Mouse (Mus musculus) kidney, postnatal 0 days (tissue): ENCODE results near the gene Dtl. TPM values are rescaled to one million over a fixed set of nuclear protein-coding genes. Genes with fewer than 3 reads are reported as not detected.

Source experiments
- ATAC-seq: fragments of 200-750 bp; cut with Nextera tagmentation; replicated peaks from 2 replicates; pipeline ENCODE4 v1.8.0; 2017; ENCODE audit warnings: low read depth, moderate number of reproducible peaks, moderate TSS enrichment, moderate library complexity; ENCODE audit not compliant: low FRiP score
- DNase-seq: peaks from one replicate; pipeline ENCODE4 v3.0.0-alpha.2; 2016; ENCODE audit warnings: low spot score
- H3K27ac ChIP-seq: fragments of 300-500 bp; sonication (generic); 2 replicates; pipeline ENCODE4 v1.5.1; 2014; ENCODE audit warnings: mild to moderate bottlenecking
- H3K27me3 ChIP-seq: fragments of 300-500 bp; sonication (generic); 2 replicates; pipeline ENCODE4 v1.6.1; 2014; ENCODE audit warnings: low read length, mixed read lengths; ENCODE audit not compliant: insufficient read depth
- H3K36me3 ChIP-seq: fragments of 300-500 bp; sonication (generic); 2 replicates; pipeline ENCODE4 v1.6.1; 2014; ENCODE audit warnings: low read length, mixed read lengths; ENCODE audit not compliant: insufficient read depth
- H3K4me1 ChIP-seq: fragments of 300-500 bp; sonication (generic); replicated peaks from 2 replicates; pipeline ENCODE4 v1.6.1; 2014; ENCODE audit warnings: antibody characterized with exemption, low read length, mixed read lengths; ENCODE audit not compliant: insufficient read depth
- H3K4me2 ChIP-seq: fragments of 300-500 bp; sonication (generic); 2 replicates; pipeline ENCODE4 v1.6.1; 2014; ENCODE audit warnings: mild to moderate bottlenecking, low read length, moderate library complexity, mixed read lengths
- H3K4me3 ChIP-seq: fragments of 300-500 bp; sonication (generic); replicated peaks from 2 replicates; pipeline ENCODE4 v1.5.1; 2014; ENCODE audit warnings: low read depth, low read length
- H3K9ac ChIP-seq: fragments of 300-500 bp; sonication (generic); 2 replicates; pipeline ENCODE4 v1.6.1; 2014; ENCODE audit warnings: low read depth, low read length
- H3K9me3 ChIP-seq: fragments of 300-500 bp; sonication (generic); replicated peaks from 2 replicates; pipeline ENCODE4 v1.6.1; 2016; ENCODE audit warnings: low read length, inconsistent platforms, mixed read lengths
- CTCF ChIP-seq: IDR thresholded peaks from 2 replicates; pipeline ENCODE4 v1.5.1; 2016; ENCODE audit warnings: antibody characterized with exemption, low read depth, mild to moderate bottlenecking, moderate library complexity
- WGBS: fragments of 180-500 bp; shearing (Covaris S2); extraction: QIAGEN DNeasy Blood & Tissue Kit; methylation state at CpG from one replicate; pipeline ENCODE4 v1.1.7; 2014; 5-methylcytosine and 5-hydroxymethylcytosine counted together
- polyA plus RNA-seq: library from polyadenylated mRNA; unstranded; fragments of >200 nt; fragmentation: Nextera tagmentation; extraction: Ambion mirVana; gene quantifications from 2 replicates; pipeline ENCODE4 v1.2.1, GENCODE M21; 2015

The Dtl gene
- polyA plus RNA-seq, 1 experiment from 2014 or later, result 16.9 TPM

- no peaks in the 10 kb centered on the region for H3K27me3 ChIP-seq
- ATAC-seq (no peak), DNase-seq (no peak)
- H3K27ac ChIP-seq, result no peak overlapping the region
- TF ChIP-seq CTCF, result no peak
- 95% methylated on average over 3 of the region's 3 CpGs for WGBS
- H3K9me3 ChIP-seq, result no peaks in the 10 kb centered on the region
- H3K36me3 ChIP-seq, result peaks cover 67% of the 10 kb centered on the region
- H3K4me2 ChIP-seq, result no peak overlapping the region
- H3K9ac ChIP-seq, result no peak overlapping the region
- H3K4me3 ChIP-seq, result no peak overlapping the region
- no peaks in the 10 kb centered on the region for H3K4me1 ChIP-seq
Observed at GRCm38 (mm10) chr1:191617589-191617988, 42.2 kb upstream of the Dtl start.

- no peak overlapping the region for H3K4me2 ChIP-seq
- no peak for TF ChIP-seq CTCF
- no peak overlapping the region for H3K27ac ChIP-seq
- no peaks in the 10 kb centered on the region for H3K4me1 ChIP-seq
- peaks cover 71% of the 10 kb centered on the region for H3K36me3 ChIP-seq
- ATAC-seq (no peak), DNase-seq (no peak)
- H3K9me3 ChIP-seq, result no peaks in the 10 kb centered on the region
- H3K4me3 ChIP-seq, result no peak overlapping the region
- no peak overlapping the region for H3K9ac ChIP-seq
- no peaks in the 10 kb centered on the region for H3K27me3 ChIP-seq
- 95% methylated on average over 8 of the region's 8 CpGs for WGBS
Observed at GRCm38 (mm10) chr1:191616245-191616644, 40.9 kb upstream of the Dtl start.

GRCm38 (mm10) chr1:191612877-191613276 lies 37.5 kb upstream of the Dtl start:
- DNase-seq, result no peak
- H3K4me3 ChIP-seq, result no peak overlapping the region
- H3K4me1 ChIP-seq, result no peaks in the 10 kb centered on the region
- H3K4me2 ChIP-seq, result no peak overlapping the region
- H3K27ac ChIP-seq, result no peak overlapping the region
- no peaks in the 10 kb centered on the region for H3K9me3 ChIP-seq
- no peak for TF ChIP-seq CTCF
- no peak overlapping the region for H3K9ac ChIP-seq
- no peaks in the 10 kb centered on the region for H3K27me3 ChIP-seq
- ATAC-seq, result no peak
- WGBS, result 88% methylated on average over 16 of the region's 16 CpGs
- peaks cover 70% of the 10 kb centered on the region for H3K36me3 ChIP-seq

GRCm38 (mm10) chr1:191611686-191612085 lies 36.3 kb upstream of the Dtl start:
- Histone ChIP-seq H3K27ac (no peak overlapping the region), H3K4me2 (no peak overlapping the region), H3K9me3 (no peaks in the 10 kb centered on the region), H3K4me1 (no peaks in the 10 kb centered on the region), H3K4me3 (no peak overlapping the region), H3K36me3 (peaks cover 70% of the 10 kb centered on the region), H3K27me3 (no peaks in the 10 kb centered on the region), H3K9ac (no peak overlapping the region)
- ATAC-seq (no peak), DNase-seq (no peak)
- no peak for TF ChIP-seq CTCF
- WGBS, result 85% methylated on average over 9 of the region's 9 CpGs

- Histone ChIP-seq H3K27me3 (no peaks in the 10 kb centered on the region), H3K9ac (no peak overlapping the region), H3K27ac (no peak overlapping the region), H3K9me3 (no peaks in the 10 kb centered on the region), H3K4me1 (no peaks in the 10 kb centered on the region), H3K4me2 (no peak overlapping the region), H3K4me3 (no peak overlapping the region), H3K36me3 (peaks cover 73% of the 10 kb centered on the region)
- TF ChIP-seq CTCF, result no peak
- ATAC-seq (no peak), DNase-seq (no peak)
- WGBS, result 94% methylated on average over 7 of the region's 7 CpGs
Observed at GRCm38 (mm10) chr1:191610357-191610756, 35.0 kb upstream of the Dtl start.

GRCm38 (mm10) chr1:191609578-191609977 lies 34.2 kb upstream of the Dtl start:
- H3K27ac ChIP-seq, result no peak overlapping the region
- H3K36me3 ChIP-seq, result peaks cover 81% of the 10 kb centered on the region
- TF ChIP-seq CTCF, result no peak
- WGBS, result 77% methylated on average over 1 of the region's 1 CpGs
- no peak overlapping the region for H3K4me3 ChIP-seq
- H3K4me2 ChIP-seq, result no peak overlapping the region
- H3K27me3 ChIP-seq, result no peaks in the 10 kb centered on the region
- no peak for DNase-seq
- no peaks in the 10 kb centered on the region for H3K9me3 ChIP-seq
- no peaks in the 10 kb centered on the region for H3K4me1 ChIP-seq
- no peak for ATAC-seq
- no peak overlapping the region for H3K9ac ChIP-seq

- ATAC-seq (no peak), DNase-seq (no peak)
- no peaks in the 10 kb centered on the region for H3K9me3 ChIP-seq
- H3K36me3 ChIP-seq, result peaks cover 82% of the 10 kb centered on the region
- no peak for TF ChIP-seq CTCF
- WGBS, result 88% methylated on average over 6 of the region's 6 CpGs
- no peak overlapping the region for H3K4me3 ChIP-seq
- H3K4me1 ChIP-seq, result no peaks in the 10 kb centered on the region
- no peak overlapping the region for H3K4me2 ChIP-seq
- no peak overlapping the region for H3K9ac ChIP-seq
- H3K27me3 ChIP-seq, result no peaks in the 10 kb centered on the region
- H3K27ac ChIP-seq, result no peak overlapping the region
Observed at GRCm38 (mm10) chr1:191609051-191609450, 33.7 kb upstream of the Dtl start.
